Comparison of ENCODE assay signal across 20 mouse cellular contexts in genomic region chr10:62113865-62114647, GRCm38 (mm10). TPM values are rescaled to one million over a fixed set of nuclear protein-coding genes. Genes with fewer than 3 reads are reported as not detected.
A peak's percentile ranks its signal among the peaks of the same experiment; 100 is the strongest.
DNase-seq lines count a peak whose midpoint lies in the region; ATAC-seq lines count a peak whose summit lies in the region.
"Had no signal": no experiment of that assay in that cellular context is flagged by ENCODE, and none has a peak within 500 bp of the region (broad histone marks: within the 10 kb centered on the region; RNA-seq: fewer than 3 reads in every experiment).

No protein-coding gene starts in this region.

- no peak overlapping the region for H3K4me3 ChIP-seq in midbrain, embryonic 11.5 days (ENCODE audit: low read depth, low read length)
- no peak overlapping the region for H3K4me3 ChIP-seq in midbrain, embryonic 16.5 days (ENCODE audit: low read depth, low read length)
- H3K4me3 ChIP-seq in forebrain, embryonic 12.5 days (replicated peaks) = no peak overlapping the region
- no peak overlapping the region for H3K4me3 ChIP-seq in neural tube, embryonic 13.5 days
- H3K4me3 ChIP-seq: embryonic facial prominence, embryonic 13.5 days; gastrocnemius, adult 2 months had no signal

- no peak overlapping the region for H3K9ac ChIP-seq in midbrain, embryonic 11.5 days (ENCODE audit: low read length)
- no peak overlapping the region for H3K9ac ChIP-seq in midbrain, embryonic 16.5 days (ENCODE audit: low read depth, low read length)
- H3K9ac ChIP-seq in forebrain, embryonic 12.5 days = no peak overlapping the region
- H3K9ac ChIP-seq in neural tube, embryonic 13.5 days = no peak overlapping the region
- H3K9ac ChIP-seq: embryonic facial prominence, embryonic 13.5 days had no signal

- peak; percentile 46 to 52 for DNase-seq in cerebellum, postnatal 10 days
- no peak for DNase-seq in cerebellum, postnatal 4 days (ENCODE audit: low spot score in 2 of 2)
- peak; percentile 77 for DNase-seq in midbrain, embryonic 11.5 days (ENCODE audit: low spot score, missing footprints)
- DNase-seq in B cell, adult 2 months = no peak
- DNase-seq in ovary, postnatal 14 days (ENCODE audit: low spot score) = no peak
- DNase-seq: adrenal gland, adult 2 months; cerebellum, postnatal 36 days; gastrocnemius, adult 2 months; heart, postnatal 14 days; layer of hippocampus, postnatal 36 days; lung, adult 18-20 months; right cerebral cortex, postnatal 4 days; thymus, postnatal 4 days had no signal

- peaks cover 3% of the 10 kb centered on the region; the same call in 1 of the 2 replicates for H3K4me1 ChIP-seq in midbrain, embryonic 11.5 days (ENCODE audit: control insufficient read depth, insufficient read depth, low read length)
- peaks cover 15% of the 10 kb centered on the region for H3K4me1 ChIP-seq in midbrain, embryonic 16.5 days (ENCODE audit: control insufficient read depth, insufficient read depth, low read length)
- peaks cover 26% of the 10 kb centered on the region for H3K4me1 ChIP-seq in forebrain, embryonic 12.5 days
- H3K4me1 ChIP-seq in neural tube, embryonic 13.5 days (replicated peaks) = peaks cover 20% of the 10 kb centered on the region

- H3K27me3 ChIP-seq in midbrain, embryonic 11.5 days (ENCODE audit: control insufficient read depth, insufficient read depth, low read length) = peaks cover 21% of the 10 kb centered on the region
- no peaks in the 10 kb centered on the region for H3K27me3 ChIP-seq in midbrain, embryonic 16.5 days (ENCODE audit: control insufficient read depth, insufficient read depth, low read depth, low read length)
- H3K27me3 ChIP-seq in forebrain, embryonic 12.5 days = peaks cover 17% of the 10 kb centered on the region
- peaks cover 47% of the 10 kb centered on the region for H3K27me3 ChIP-seq in neural tube, embryonic 13.5 days

- no peak for ATAC-seq in midbrain, embryonic 11.5 days (ENCODE audit: low FRiP score)
- no peak for ATAC-seq in midbrain, embryonic 16.5 days
- peak; percentile 62; the same call in 1 of the 2 replicates for ATAC-seq in forebrain, embryonic 12.5 days (ENCODE audit: low FRiP score)
- no peak for ATAC-seq in neural tube, embryonic 13.5 days (ENCODE audit: low read depth)

- H3K36me3 ChIP-seq in midbrain, embryonic 11.5 days (ENCODE audit: control insufficient read depth, insufficient read depth, low read length) = no peaks in the 10 kb centered on the region
- H3K36me3 ChIP-seq in midbrain, embryonic 16.5 days (ENCODE audit: control insufficient read depth, insufficient read depth, low read length) = no peaks in the 10 kb centered on the region
- H3K36me3 ChIP-seq in forebrain, embryonic 12.5 days (replicated peaks) = no peaks in the 10 kb centered on the region
- H3K36me3 ChIP-seq in neural tube, embryonic 13.5 days = no peaks in the 10 kb centered on the region
- H3K36me3 ChIP-seq: embryonic facial prominence, embryonic 13.5 days had no signal

- no peak overlapping the region for H3K27ac ChIP-seq in midbrain, embryonic 11.5 days (ENCODE audit: low read depth, low read length)
- H3K27ac ChIP-seq in midbrain, embryonic 16.5 days (ENCODE audit: low read length) = no peak overlapping the region
- peak overlapping the region; percentile 59; the same call in 1 of the 2 replicates for H3K27ac ChIP-seq in forebrain, embryonic 12.5 days
- 0 out of 2 replicates have a peak overlapping the region, but pooled peaks have one; percentile 4 for H3K27ac ChIP-seq in neural tube, embryonic 13.5 days (replicated peaks)
- H3K27ac ChIP-seq: embryonic facial prominence, embryonic 13.5 days; gastrocnemius, adult 2 months had no signal

- H3K9me3 ChIP-seq in midbrain, embryonic 11.5 days (ENCODE audit: control insufficient read depth, low read length) = no peaks in the 10 kb centered on the region
- no peaks in the 10 kb centered on the region for H3K9me3 ChIP-seq in midbrain, embryonic 16.5 days (replicated peaks; ENCODE audit: control insufficient read depth, low read length, poor library complexity, severe bottlenecking)
- no peaks in the 10 kb centered on the region for H3K9me3 ChIP-seq in forebrain, embryonic 12.5 days
- no peaks in the 10 kb centered on the region for H3K9me3 ChIP-seq in neural tube, embryonic 13.5 days
- H3K9me3 ChIP-seq: embryonic facial prominence, embryonic 13.5 days had no signal

- WGBS in midbrain, embryonic 11.5 days = 64% methylated on average over 9 of the region's 9 CpGs
- WGBS in midbrain, embryonic 16.5 days = 49% methylated on average over 9 of the region's 9 CpGs
- 45% methylated on average over 9 of the region's 9 CpGs for WGBS in forebrain, embryonic 12.5 days
- WGBS in neural tube, embryonic 13.5 days = 45% methylated on average over 9 of the region's 9 CpGs

- no peak overlapping the region for H3K4me2 ChIP-seq in midbrain, embryonic 11.5 days
- H3K4me2 ChIP-seq in midbrain, embryonic 16.5 days (ENCODE audit: low read length) = no peak overlapping the region
- H3K4me2 ChIP-seq in forebrain, embryonic 12.5 days = no peak overlapping the region
- H3K4me2 ChIP-seq in neural tube, embryonic 13.5 days = no peak overlapping the region
- H3K4me2 ChIP-seq: embryonic facial prominence, embryonic 13.5 days; heart, embryonic 11.5 days had no signal

RNA-seq across cellular contexts. Expression of gene Neurog3, which starts 18.8 kb away (rescaled TPM):
- polyA plus RNA-seq in midbrain, embryonic 11.5 days (2014; fragmentation: Nextera tagmentation; extraction: Ambion mirVana) = 0.34 and 0.37 TPM in 2 replicates
- polyA plus RNA-seq in midbrain, embryonic 16.5 days (2015; fragmentation: Nextera tagmentation; extraction: Ambion mirVana) = not detected in 2 replicates
- 0.65 and 0.67 TPM in 2 replicates for polyA plus RNA-seq in forebrain, embryonic 12.5 days (2016; fragmentation: Nextera tagmentation; extraction: Ambion mirVana)
- polyA plus RNA-seq in neural tube, embryonic 13.5 days (2015; fragmentation: Nextera tagmentation; extraction: Ambion mirVana) = 2.7 TPM in 2 replicates
- polyA plus RNA-seq: adrenal gland, adult 2 months; embryonic facial prominence, embryonic 13.5 days; kidney, embryonic 14.5 days; liver, adult 2 months had no signal

RNA-seq across cellular contexts. Expression of gene Fam241b, which starts 29.7 kb away (rescaled TPM):
- polyA plus RNA-seq in midbrain, embryonic 11.5 days (2014; fragmentation: Nextera tagmentation; extraction: Ambion mirVana) = 7.1 and 7.6 TPM in 2 replicates
- polyA plus RNA-seq in midbrain, embryonic 16.5 days (2015; fragmentation: Nextera tagmentation; extraction: Ambion mirVana) = 224 and 236 TPM in 2 replicates
- 58.2 and 60.1 TPM in 2 replicates for polyA plus RNA-seq in forebrain, embryonic 12.5 days (2016; fragmentation: Nextera tagmentation; extraction: Ambion mirVana)
- polyA plus RNA-seq in neural tube, embryonic 13.5 days (2015; fragmentation: Nextera tagmentation; extraction: Ambion mirVana) = 91.9 and 93.1 TPM in 2 replicates

Comparison
In these comparisons a context has a peak if more than half of its experiments do, and no peak if none do; other contexts are left out.
1. DNase-seq: peak in cerebellum, postnatal 10 days (2 of 2) and midbrain, embryonic 11.5 days (single experiment); none in cerebellum, postnatal 4 days (0 of 2), B cell, adult 2 months (0 of 2) and ovary, postnatal 14 days (single experiment).
2. H3K27ac ChIP-seq: peak in forebrain, embryonic 12.5 days (single experiment) and neural tube, embryonic 13.5 days (single experiment); none in midbrain, embryonic 11.5 days (single experiment) and midbrain, embryonic 16.5 days (single experiment).